Comparison of ENCODE assay signal across 16 mouse cellular contexts in the genomic region with DNA sequence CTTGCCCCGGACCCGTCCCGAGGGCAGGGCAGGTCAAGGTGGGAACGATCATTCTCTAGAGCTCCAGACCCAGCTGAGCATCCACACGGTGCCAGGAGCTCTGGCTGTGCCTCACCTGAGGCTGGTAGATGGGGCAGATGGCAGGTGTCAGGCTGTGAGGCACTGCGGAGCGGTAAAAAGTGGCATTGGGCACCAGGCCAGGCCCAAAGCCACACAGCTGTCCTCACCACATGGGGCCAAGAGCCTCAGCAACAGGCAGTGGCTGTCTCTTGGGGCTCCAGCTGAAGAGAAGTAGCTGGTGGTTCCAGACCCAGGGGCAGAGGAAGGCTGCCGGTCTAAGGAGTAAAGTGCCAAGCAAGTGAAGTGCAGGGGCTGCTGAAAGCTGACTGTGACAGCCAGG. TPM values are rescaled to one million over a fixed set of nuclear protein-coding genes. Genes with fewer than 3 reads are reported as not detected.
A peak's percentile ranks its signal among the peaks of the same experiment; 100 is the strongest.
DNase-seq lines count a peak whose midpoint lies in the region; ATAC-seq lines count a peak whose summit lies in the region.
"Had no signal": no experiment of that assay in that cellular context is flagged by ENCODE, and none has a peak within 500 bp of the region (broad histone marks: within the 10 kb centered on the region; RNA-seq: fewer than 3 reads in every experiment).

No protein-coding gene starts in this region.

- no peak overlapping the region for H3K4me2 ChIP-seq in neural tube, embryonic 13.5 days
- no peak overlapping the region for H3K4me2 ChIP-seq in neural tube, embryonic 15.5 days
- H3K4me2 ChIP-seq: embryonic facial prominence, embryonic 12.5 days; hindbrain, embryonic 13.5 days; liver, embryonic 11.5 days had no signal

- H3K4me3 ChIP-seq in neural tube, embryonic 13.5 days = no peak overlapping the region
- no peak overlapping the region for H3K4me3 ChIP-seq in neural tube, embryonic 15.5 days (replicated peaks)
- H3K4me3 ChIP-seq: embryonic facial prominence, embryonic 12.5 days; hindbrain, embryonic 13.5 days; megakaryocyte, embryonic 14.5 days had no signal

- H3K27ac ChIP-seq in neural tube, embryonic 13.5 days (replicated peaks) = no peak overlapping the region
- H3K27ac ChIP-seq in neural tube, embryonic 15.5 days (replicated peaks) = no peak overlapping the region
- H3K27ac ChIP-seq: embryonic facial prominence, embryonic 12.5 days; hindbrain, embryonic 13.5 days had no signal

- H3K27me3 ChIP-seq in neural tube, embryonic 13.5 days = peaks cover 58% of the 10 kb centered on the region
- peaks cover 63% of the 10 kb centered on the region for H3K27me3 ChIP-seq in neural tube, embryonic 15.5 days (replicated peaks)

- H3K4me1 ChIP-seq in neural tube, embryonic 13.5 days (replicated peaks) = peaks cover 78% of the 10 kb centered on the region
- H3K4me1 ChIP-seq in neural tube, embryonic 15.5 days = peaks cover 45% of the 10 kb centered on the region

- no peak overlapping the region for H3K9ac ChIP-seq in neural tube, embryonic 13.5 days
- no peak overlapping the region for H3K9ac ChIP-seq in neural tube, embryonic 15.5 days (replicated peaks)
- H3K9ac ChIP-seq: embryonic facial prominence, embryonic 12.5 days; hindbrain, embryonic 13.5 days had no signal

- peaks cover 17% of the 10 kb centered on the region for H3K36me3 ChIP-seq in neural tube, embryonic 13.5 days
- H3K36me3 ChIP-seq in neural tube, embryonic 15.5 days = peaks cover 15% of the 10 kb centered on the region

- WGBS in neural tube, embryonic 13.5 days = 44% methylated on average over 8 of the region's 8 CpGs
- 48% methylated on average over 8 of the region's 8 CpGs for WGBS in neural tube, embryonic 15.5 days

- no peaks in the 10 kb centered on the region for H3K9me3 ChIP-seq in neural tube, embryonic 13.5 days
- no peaks in the 10 kb centered on the region for H3K9me3 ChIP-seq in neural tube, embryonic 15.5 days (replicated peaks)
- H3K9me3 ChIP-seq: embryonic facial prominence, embryonic 12.5 days; hindbrain, embryonic 13.5 days had no signal

- 0 out of 2 replicates have a peak, but pooled peaks have one; percentile 6 for ATAC-seq in neural tube, embryonic 13.5 days (ENCODE audit: low read depth)
- ATAC-seq in neural tube, embryonic 15.5 days (ENCODE audit: low FRiP score) = no peak
- peak; percentile 27; the same call in 1 of the 2 replicates for ATAC-seq in megakaryocyte progenitor cell, adult 5-6 weeks (replicated peaks; ENCODE audit: poor library complexity)

- peak; percentile 73 for DNase-seq in cerebellum, adult 11 months
- DNase-seq in cerebellum, postnatal 4 days (ENCODE audit: low spot score in 2 of 2) = no peak
- DNase-seq in cerebellum, adult 9-10 months = peak; percentile 80
- DNase-seq in adrenal gland, postnatal 4 days (ENCODE audit: low spot score in 2 of 2) = no peak
- DNase-seq in heart, postnatal 14 days = no peak
- DNase-seq: heart, adult 11 months; kidney, adult 11 months; kidney, postnatal 10 days had no signal

- intact Hi-C loops in heart, postnatal 14 days (cut with DNase I) = no loop called here

RNA-seq across cellular contexts. Expression of a gene that starts 20.7 kb away (rescaled TPM):
- polyA plus RNA-seq in neural tube, embryonic 13.5 days (2015; fragmentation: Nextera tagmentation; extraction: Ambion mirVana) = 0.55 and 0.57 TPM in 2 replicates
- polyA plus RNA-seq in neural tube, embryonic 15.5 days (2015; fragmentation: Nextera tagmentation; extraction: Ambion mirVana) = 0.34 and 0.44 TPM in 2 replicates
- not detected in 2 replicates for total RNA-seq in megakaryocyte progenitor cell, adult 5-6 weeks (2015)
- not detected in 2 replicates for total RNA-seq in megakaryocyte progenitor cell, adult 5-6 weeks (2017)
- 1 to 10 TPM; 1.8 to 2.0 TPM for total RNA-seq in adrenal gland, postnatal 4 days (2021)
- total RNA-seq in heart, postnatal 14 days (2021) = under 1 TPM; 0.10 to 0.15 TPM
- polyA plus RNA-seq: forebrain, embryonic 11.5 days had no signal

RNA-seq across cellular contexts. Expression of a gene that starts 30.5 kb away (rescaled TPM):
- polyA plus RNA-seq in neural tube, embryonic 13.5 days (2015; fragmentation: Nextera tagmentation; extraction: Ambion mirVana) = 19.4 and 20.4 TPM in 2 replicates
- polyA plus RNA-seq in neural tube, embryonic 15.5 days (2015; fragmentation: Nextera tagmentation; extraction: Ambion mirVana) = 18.6 and 21.5 TPM in 2 replicates
- total RNA-seq in megakaryocyte progenitor cell, adult 5-6 weeks (2015) = 9.1 and 9.8 TPM in 2 replicates
- 14.2 and 19.1 TPM in 2 replicates for total RNA-seq in megakaryocyte progenitor cell, adult 5-6 weeks (2017)
- total RNA-seq in adrenal gland, postnatal 4 days (2021) = 100 to 1,000 TPM; 608 to 629 TPM
- 1 to 10 TPM; 7.0 to 7.5 TPM for total RNA-seq in heart, postnatal 14 days (2021)

RNA-seq across cellular contexts. Expression of a gene that starts 51.1 kb away (rescaled TPM):
- 0.65 and 1.1 TPM in 2 replicates for polyA plus RNA-seq in neural tube, embryonic 13.5 days (2015; fragmentation: Nextera tagmentation; extraction: Ambion mirVana)
- polyA plus RNA-seq in neural tube, embryonic 15.5 days (2015; fragmentation: Nextera tagmentation; extraction: Ambion mirVana) = 2.0 and 2.1 TPM in 2 replicates
- total RNA-seq in megakaryocyte progenitor cell, adult 5-6 weeks (2015) = 0.30 and 0.71 TPM in 2 replicates
- total RNA-seq in megakaryocyte progenitor cell, adult 5-6 weeks (2017) = 0.87 and 2.2 TPM in 2 replicates
- 10 to 100 TPM; 26.0 to 31.3 TPM for total RNA-seq in adrenal gland, postnatal 4 days (2021)
- total RNA-seq in heart, postnatal 14 days (2021) = 1 to 10 TPM; 1.2 to 1.3 TPM

RNA-seq across cellular contexts. Expression of a gene that starts 58.7 kb away (rescaled TPM):
- polyA plus RNA-seq in neural tube, embryonic 13.5 days (2015; fragmentation: Nextera tagmentation; extraction: Ambion mirVana) = 16.3 and 24.1 TPM in 2 replicates
- polyA plus RNA-seq in neural tube, embryonic 15.5 days (2015; fragmentation: Nextera tagmentation; extraction: Ambion mirVana) = 22.0 and 22.8 TPM in 2 replicates
- total RNA-seq in megakaryocyte progenitor cell, adult 5-6 weeks (2015) = 17.4 and 17.8 TPM in 2 replicates
- 20.2 and 25.5 TPM in 2 replicates for total RNA-seq in megakaryocyte progenitor cell, adult 5-6 weeks (2017)
- 10 to 100 TPM; 21.6 to 22.1 TPM for total RNA-seq in adrenal gland, postnatal 4 days (2021)
- total RNA-seq in heart, postnatal 14 days (2021) = 10 to 100 TPM; 17.0 to 17.1 TPM

RNA-seq across cellular contexts. Expression of a gene that starts 59.1 kb away (rescaled TPM):
- 11.6 and 11.8 TPM in 2 replicates for polyA plus RNA-seq in neural tube, embryonic 13.5 days (2015; fragmentation: Nextera tagmentation; extraction: Ambion mirVana)
- polyA plus RNA-seq in neural tube, embryonic 15.5 days (2015; fragmentation: Nextera tagmentation; extraction: Ambion mirVana) = 11.7 TPM in 2 replicates
- total RNA-seq in megakaryocyte progenitor cell, adult 5-6 weeks (2015) = 7.8 and 8.3 TPM in 2 replicates
- total RNA-seq in megakaryocyte progenitor cell, adult 5-6 weeks (2017) = 2.4 and 8.2 TPM in 2 replicates
- total RNA-seq in adrenal gland, postnatal 4 days (2021) = 10 to 100 TPM; 11.9 to 12.0 TPM
- total RNA-seq in heart, postnatal 14 days (2021) = 1 to 10 TPM; 9.5 to 9.6 TPM

Comparison
In these comparisons a context has a peak if more than half of its experiments do, and no peak if none do; other contexts are left out.
1. DNase-seq: peak in cerebellum, adult 11 months (single experiment) and cerebellum, adult 9-10 months (single experiment); none in cerebellum, postnatal 4 days (0 of 2), adrenal gland, postnatal 4 days (0 of 2) and heart, postnatal 14 days (0 of 2).
2. RNA of a gene that starts 30.5 kb away (total RNA-seq): 608 to 629 TPM in adrenal gland, postnatal 4 days; 9.1 to 19.1 TPM in megakaryocyte progenitor cell, adult 5-6 weeks and 7.0 to 7.5 TPM in heart, postnatal 14 days; every median in the first group is over 10 times any median in the second.
3. RNA of a gene that starts 51.1 kb away (total RNA-seq): 26.0 to 31.3 TPM in adrenal gland, postnatal 4 days; 1.2 to 1.3 TPM in heart, postnatal 14 days and 0.30 to 2.2 TPM in megakaryocyte progenitor cell, adult 5-6 weeks; every median in the first group is over 4 times any median in the second.